Mouse (Mus musculus) myocyte (in vitro differentiated cells): ENCODE measurements around the gene Tnik.

Experiments used
- MAX ChIP-seq: IDR thresholded peaks from one replicate; pipeline ENCODE4 v1.6.1; 2011; ENCODE audit warnings: low read depth, mild to moderate bottlenecking, control low read depth
- MYOD1 ChIP-seq, 3 experiments: IDR thresholded peaks; one replicate each; pipeline ENCODE4 v1.6.1; 2011; ENCODE audit warnings: control low read depth in 2 of 3, low read depth in 2 of 3, mild to moderate bottlenecking in 2 of 3, moderate library complexity in 1 of 3; ENCODE audit not compliant: insufficient read length in 2 of 3, control insufficient read depth in 1 of 3
- POLR2A ChIP-seq: IDR thresholded peaks from one replicate; pipeline ENCODE4 v1.6.1; 2011; ENCODE audit warnings: low read depth, mild to moderate bottlenecking, control low read depth, moderate library complexity; ENCODE audit not compliant: insufficient read length
- SRF ChIP-seq: IDR thresholded peaks from one replicate; pipeline ENCODE4 v1.6.1; 2011; ENCODE audit warnings: low read depth; ENCODE audit not compliant: control insufficient read depth, insufficient read length
- TCF12 ChIP-seq: IDR thresholded peaks from one replicate; pipeline ENCODE4 v1.6.1; 2011; ENCODE audit warnings: mild to moderate bottlenecking, control low read depth; ENCODE audit not compliant: poor library complexity, insufficient read depth, severe bottlenecking
- USF1 ChIP-seq: IDR thresholded peaks from one replicate; pipeline ENCODE4 v1.6.1; 2011; ENCODE audit warnings: low read depth, mild to moderate bottlenecking, control low read depth, moderate library complexity

GRCm38 (mm10) chr3:28392542-28392941 is 129.5 kb downstream of the Tnik start:
- TF ChIP-seq POLR2A (no peak), TCF12 (no peak), MAX (no peak), SRF (no peak), USF1 (no peak), MYOD1 (IDR thresholded peaks at IDR 0.05; ENCODE audit: control insufficient read depth in 1 of 3, insufficient read length in 2 of 3, low read depth in 2 of 3) (no peak)
